In genomic region chr4:28808800-28809199, GRCm38 (mm10) we compare ENCODE assay signal across 9 mouse cellular contexts. TPM values are rescaled to one million over a fixed set of nuclear protein-coding genes. Genes with fewer than 3 reads are reported as not detected.
A peak's percentile ranks its signal among the peaks of the same experiment; 100 is the strongest.
DNase-seq lines count a peak whose midpoint lies in the region; ATAC-seq and TF ChIP-seq lines count a peak whose summit lies in the region.
"Had no signal": no experiment of that assay in that cellular context is flagged by ENCODE, and none has a peak within 500 bp of the region (broad histone marks: within the 10 kb centered on the region; RNA-seq: fewer than 3 reads in every experiment).

No protein-coding gene starts in this region.

- H3K36me3 ChIP-seq in liver, embryonic 14.5 days (replicated peaks; ENCODE audit: control insufficient read depth, insufficient read depth, low read depth) = no peaks in the 10 kb centered on the region
- H3K36me3 ChIP-seq in liver, embryonic 11.5 days (ENCODE audit: control insufficient read depth, insufficient read depth, low read length) = no peaks in the 10 kb centered on the region
- no peaks in the 10 kb centered on the region for H3K36me3 ChIP-seq in limb, embryonic 11.5 days (ENCODE audit: control insufficient read depth, insufficient read depth, low read length)
- H3K36me3 ChIP-seq in forebrain, embryonic 10.5 days (replicated peaks) = no peaks in the 10 kb centered on the region
- H3K36me3 ChIP-seq: embryonic facial prominence, embryonic 15.5 days had no signal

- peak; percentile 44 for DNase-seq in cerebellum, adult 9-10 months
- no peak for DNase-seq in cerebellum, adult 11-12 months
- DNase-seq in liver, embryonic 14.5 days (ENCODE audit: low read depth in 3 of 3, low spot score in 3 of 3) = no peak
- no peak for DNase-seq in liver, embryonic 11.5 days (ENCODE audit: low spot score)
- DNase-seq in brain, adult 2 months (ENCODE audit: low read depth, low spot score) = peak; percentile 63
- peak; percentile 45 for DNase-seq in limb, embryonic 11.5 days (ENCODE audit: low spot score)
- no peak for DNase-seq in ovary, postnatal 36 days (ENCODE audit: low spot score)
- DNase-seq in forebrain, embryonic 10.5 days (ENCODE audit: extremely low spot score, low spot score) = no peak

- H3K4me3 ChIP-seq in liver, embryonic 14.5 days (ENCODE audit: insufficient read depth in 1 of 2, low read depth in 2 of 2, low read length in 2 of 2) = no peak overlapping the region
- no peak overlapping the region for H3K4me3 ChIP-seq in liver, embryonic 11.5 days (ENCODE audit: low read depth, low read length)
- no peak overlapping the region for H3K4me3 ChIP-seq in limb, embryonic 11.5 days (ENCODE audit: low read depth, low read length)
- H3K4me3 ChIP-seq in forebrain, embryonic 10.5 days = no peak overlapping the region
- H3K4me3 ChIP-seq: embryonic facial prominence, embryonic 15.5 days had no signal

- no peak overlapping the region for H3K4me2 ChIP-seq in liver, embryonic 14.5 days (ENCODE audit: low read depth)
- no peak overlapping the region for H3K4me2 ChIP-seq in liver, embryonic 11.5 days
- H3K4me2 ChIP-seq in limb, embryonic 11.5 days (ENCODE audit: low read depth, severe bottlenecking) = no peak overlapping the region
- H3K4me2 ChIP-seq: embryonic facial prominence, embryonic 15.5 days had no signal

- H3K9ac ChIP-seq in liver, embryonic 14.5 days (replicated peaks) = no peak overlapping the region
- no peak overlapping the region for H3K9ac ChIP-seq in liver, embryonic 11.5 days (ENCODE audit: low read depth, low read length)
- H3K9ac ChIP-seq in limb, embryonic 11.5 days (ENCODE audit: low read length) = no peak overlapping the region
- H3K9ac ChIP-seq: embryonic facial prominence, embryonic 15.5 days had no signal

- H3K27me3 ChIP-seq in liver, embryonic 14.5 days (ENCODE audit: control insufficient read depth, insufficient read depth, low read length) = peaks cover 16% of the 10 kb centered on the region
- peaks cover under 1% of the 10 kb centered on the region for H3K27me3 ChIP-seq in liver, embryonic 11.5 days (replicated peaks; ENCODE audit: control insufficient read depth, insufficient read depth, low read length)
- H3K27me3 ChIP-seq in limb, embryonic 11.5 days (ENCODE audit: control insufficient read depth, insufficient read depth, low read length) = no peaks in the 10 kb centered on the region
- H3K27me3 ChIP-seq in forebrain, embryonic 10.5 days (ENCODE audit: poor library complexity, severe bottlenecking) = no peaks in the 10 kb centered on the region
- H3K27me3 ChIP-seq: embryonic facial prominence, embryonic 15.5 days had no signal

- H3K27ac ChIP-seq in liver, embryonic 14.5 days = no peak overlapping the region
- H3K27ac ChIP-seq in liver, embryonic 11.5 days (ENCODE audit: low read depth, low read length) = no peak overlapping the region
- no peak overlapping the region for H3K27ac ChIP-seq in limb, embryonic 11.5 days (replicated peaks; ENCODE audit: low read depth, low read length)
- H3K27ac ChIP-seq in forebrain, embryonic 10.5 days = no peak overlapping the region
- H3K27ac ChIP-seq: embryonic facial prominence, embryonic 15.5 days had no signal

- H3K9me3 ChIP-seq in liver, embryonic 14.5 days (ENCODE audit: control insufficient read depth, low read length) = no peaks in the 10 kb centered on the region
- H3K9me3 ChIP-seq in liver, embryonic 11.5 days (ENCODE audit: control insufficient read depth, low read length) = no peaks in the 10 kb centered on the region
- no peaks in the 10 kb centered on the region for H3K9me3 ChIP-seq in limb, embryonic 11.5 days (ENCODE audit: control insufficient read depth, low read length)
- no peaks in the 10 kb centered on the region for H3K9me3 ChIP-seq in forebrain, embryonic 10.5 days
- H3K9me3 ChIP-seq: embryonic facial prominence, embryonic 15.5 days had no signal

- ATAC-seq in liver, embryonic 14.5 days (ENCODE audit: insufficient read depth) = no peak
- ATAC-seq in liver, embryonic 11.5 days (replicated peaks; ENCODE audit: low FRiP score) = no peak
- ATAC-seq in limb, embryonic 11.5 days (ENCODE audit: insufficient number of reproducible peaks, low FRiP score, low TSS enrichment, low read depth) = no peak

- H3K4me1 ChIP-seq in liver, embryonic 14.5 days (replicated peaks; ENCODE audit: control insufficient read depth in 2 of 2, insufficient read depth in 2 of 2, low read length in 1 of 2) = no peaks in the 10 kb centered on the region
- no peaks in the 10 kb centered on the region for H3K4me1 ChIP-seq in liver, embryonic 11.5 days (replicated peaks; ENCODE audit: control insufficient read depth, insufficient read depth, low read length)
- no peaks in the 10 kb centered on the region for H3K4me1 ChIP-seq in limb, embryonic 11.5 days (ENCODE audit: control insufficient read depth, insufficient read depth, low read length)
- peaks cover 16% of the 10 kb centered on the region for H3K4me1 ChIP-seq in forebrain, embryonic 10.5 days
- H3K4me1 ChIP-seq: embryonic facial prominence, embryonic 15.5 days had no signal

- TF ChIP-seq CTCF in liver, embryonic 14.5 days (IDR thresholded peaks at IDR 0.05; ENCODE audit: low read depth) = peak; percentile 21; the same call in 1 of the 2 replicates

- no peak for TF ChIP-seq EP300 in liver, embryonic 14.5 days (IDR thresholded peaks at IDR 0.05; ENCODE audit: low read depth)

RNA-seq across cellular contexts. Expression of gene Epha7, which starts 4.1 kb away (rescaled TPM):
- 0.35 and 0.58 TPM in 2 replicates for polyA plus RNA-seq in liver, embryonic 14.5 days (2012; rRNA removed)
- polyA plus RNA-seq in liver, embryonic 14.5 days (2014; fragmentation: Nextera tagmentation; extraction: Ambion mirVana) = 1.0 and 1.1 TPM in 2 replicates
- polyA plus RNA-seq in liver, embryonic 11.5 days (2014; fragmentation: Nextera tagmentation; extraction: Ambion mirVana) = 14.3 and 15.0 TPM in 2 replicates
- 52.6 and 62.7 TPM in 2 replicates for polyA plus RNA-seq in limb, embryonic 11.5 days (2014; fragmentation: Nextera tagmentation; extraction: Ambion mirVana)
- polyA plus RNA-seq in forebrain, embryonic 10.5 days (2016; fragmentation: Nextera tagmentation; extraction: Ambion mirVana) = 41.8 and 47.9 TPM in 2 replicates

Comparison
In these comparisons a context has a peak if more than half of its experiments do, and no peak if none do; other contexts are left out.
1. DNase-seq: peak in cerebellum, adult 9-10 months (single experiment), brain, adult 2 months (single experiment) and limb, embryonic 11.5 days (single experiment); none in cerebellum, adult 11-12 months (single experiment), liver, embryonic 14.5 days (0 of 3), liver, embryonic 11.5 days (single experiment), ovary, postnatal 36 days (single experiment) and forebrain, embryonic 10.5 days (single experiment).